Mouse (Mus musculus) liver, postnatal 0 days (tissue): ENCODE results near the gene Mlip. TPM values are rescaled to one million over a fixed set of nuclear protein-coding genes. Genes with fewer than 3 reads are reported as not detected.
"Not testable (repeated sequence)": the region's sequence is repeated elsewhere in the genome, so short reads cannot be mapped to it uniquely, and the experiment has no call there.

Source experiments
- ATAC-seq: fragments of 200-750 bp; cut with Nextera tagmentation; 2 replicates; pipeline ENCODE4 v1.8.0; 2017; ENCODE audit warnings: mild to moderate bottlenecking, moderate library complexity
- DNase-seq: peaks from one replicate; pipeline ENCODE4 v3.0.0-alpha.2; 2016
- H3K27ac ChIP-seq: fragments of 300-500 bp; sonication (generic); 2 replicates; pipeline ENCODE4 v1.5.1; 2014; ENCODE audit warnings: antibody characterized with exemption, moderate library complexity, mild to moderate bottlenecking, low read depth
- H3K27me3 ChIP-seq: fragments of 300-500 bp; sonication (generic); 2 replicates; pipeline ENCODE4 v1.6.1; 2014; ENCODE audit warnings: low read length, control low read depth, mixed read lengths; ENCODE audit not compliant: insufficient read depth
- H3K36me3 ChIP-seq: fragments of 300-500 bp; sonication (generic); replicated peaks from 2 replicates; pipeline ENCODE4 v1.6.1; 2014; ENCODE audit warnings: mild to moderate bottlenecking, control low read depth, low read length, moderate library complexity, mixed read lengths; ENCODE audit not compliant: insufficient read depth
- H3K4me1 ChIP-seq: fragments of 300-500 bp; sonication (generic); 2 replicates; pipeline ENCODE4 v1.6.1; 2014; ENCODE audit warnings: antibody characterized with exemption, mild to moderate bottlenecking, control low read depth; ENCODE audit not compliant: insufficient read depth
- H3K4me2 ChIP-seq: fragments of 300-500 bp; sonication (generic); 2 replicates; pipeline ENCODE4 v1.6.1; 2014; ENCODE audit warnings: low read depth, mild to moderate bottlenecking, low read length, moderate library complexity, mixed read lengths
- H3K4me3 ChIP-seq: fragments of 300-500 bp; sonication (generic); 2 replicates; pipeline ENCODE4 v1.5.1; 2014; ENCODE audit warnings: low read depth, low read length
- H3K9ac ChIP-seq: fragments of 300-500 bp; sonication (generic); replicated peaks from 2 replicates; pipeline ENCODE4 v1.6.1; 2014; ENCODE audit warnings: mild to moderate bottlenecking, moderate library complexity
- H3K9me3 ChIP-seq: fragments of 300-500 bp; sonication (generic); 2 replicates; pipeline ENCODE4 v1.6.1; 2016; ENCODE audit warnings: mild to moderate bottlenecking, control low read depth, low read length, mixed read lengths
- CTCF ChIP-seq: sonication (generic); IDR thresholded peaks from 2 replicates; pipeline ENCODE4 v1.5.1; 2016; ENCODE audit warnings: antibody characterized with exemption, low read depth
- EP300 ChIP-seq: IDR thresholded peaks from 2 replicates; pipeline ENCODE4 v1.6.1; 2016; ENCODE audit warnings: antibody characterized with exemption, low read depth, mild to moderate bottlenecking
- WGBS: fragments of 180-500 bp; shearing (Covaris S2); extraction: QIAGEN DNeasy Blood & Tissue Kit; methylation state at CpG from one replicate; pipeline ENCODE4 v1.1.7; 2014; ENCODE audit not compliant: insufficient replicate concordance; 5-methylcytosine and 5-hydroxymethylcytosine counted together
- polyA plus RNA-seq: library from polyadenylated mRNA; unstranded; fragments of >200 nt; fragmentation: Nextera tagmentation; extraction: Ambion mirVana; gene quantifications from 2 replicates; pipeline ENCODE4 v1.2.1, GENCODE M21; 2015

Mlip gene
- polyA plus RNA-seq, 1 experiment from 2014 or later = not detected

DNA sequence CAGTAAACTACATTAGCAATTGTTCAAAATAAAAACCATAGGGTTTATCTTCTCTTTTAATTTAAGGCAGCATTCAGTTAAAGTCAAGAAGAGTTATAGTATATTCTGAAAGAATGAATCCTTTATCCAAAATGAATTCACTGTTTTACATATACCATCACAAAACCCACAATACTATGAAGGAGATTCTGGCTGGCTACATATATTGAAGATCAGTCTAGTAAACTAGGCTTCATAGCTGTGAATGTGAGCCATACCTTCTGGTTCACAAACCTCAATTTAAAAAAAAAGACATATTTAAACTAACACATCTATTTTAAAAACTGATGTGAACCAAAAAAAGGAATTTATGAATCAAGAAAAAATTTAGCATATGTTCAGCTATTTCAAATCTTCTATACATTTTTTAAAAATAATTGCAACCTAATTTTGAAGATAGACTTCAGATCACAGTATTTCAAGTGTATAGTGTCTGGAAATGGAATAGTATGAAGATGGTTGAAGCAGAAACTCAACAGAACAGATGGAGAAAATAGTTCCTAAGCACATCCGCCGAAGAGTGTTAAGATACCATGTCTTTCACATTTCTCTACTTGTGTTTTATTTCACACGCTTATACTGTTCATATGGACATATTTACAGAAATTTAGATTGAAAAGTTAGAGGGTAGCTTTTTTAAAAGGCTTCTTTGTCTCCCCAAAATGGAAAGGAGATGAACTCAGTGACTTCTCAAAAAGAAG is 204.1 kb downstream of the Mlip start:
- 78% methylated on average over 3 of the region's 3 CpGs for WGBS
- ATAC-seq = no peak

DNA sequence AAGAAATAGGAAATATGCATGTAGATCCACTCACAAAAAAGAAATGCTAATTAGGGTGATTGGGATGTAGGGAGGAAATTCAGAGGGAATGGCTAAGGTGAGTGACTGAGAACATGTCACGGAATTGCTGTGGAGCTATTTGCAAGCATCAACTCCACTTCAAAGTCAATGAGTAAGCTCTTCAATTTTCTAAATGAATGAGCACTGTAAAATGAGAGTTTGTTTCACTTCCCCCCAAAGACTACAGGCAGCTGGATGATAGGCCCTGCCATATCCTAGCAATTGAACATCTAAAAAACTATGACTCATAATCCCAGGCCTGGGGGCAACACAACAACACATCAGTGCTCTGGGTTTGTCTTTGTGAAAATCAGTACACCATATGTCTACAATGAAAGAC is 233.0 kb downstream of the Mlip start:
- Histone ChIP-seq H3K9ac (no peak overlapping the region), H3K4me3 (no peak overlapping the region), H3K36me3 (no peaks in the 10 kb centered on the region), H3K4me1 (no peaks in the 10 kb centered on the region), H3K27ac (no peak overlapping the region), H3K9me3 (no peaks in the 10 kb centered on the region), H3K27me3 (no peaks in the 10 kb centered on the region), H3K4me2 (no peak overlapping the region)
- TF ChIP-seq CTCF = no peak
- no peak for TF ChIP-seq EP300
- no peak for ATAC-seq
- WGBS = 81% methylated on average over 1 of the region's 1 CpGs
- DNase-seq = no peak

More for the DNA sequence above, 204.1 kb downstream of the Mlip start:
- no peak overlapping the region for H3K9ac ChIP-seq
- DNase-seq = no peak
- no peaks in the 10 kb centered on the region for H3K27me3 ChIP-seq
- TF ChIP-seq CTCF = no peak
- no peak for TF ChIP-seq EP300
- no peaks in the 10 kb centered on the region for H3K4me1 ChIP-seq
- no peak overlapping the region for H3K27ac ChIP-seq
- no peaks in the 10 kb centered on the region for H3K36me3 ChIP-seq
- no peak overlapping the region for H3K4me2 ChIP-seq
- H3K9me3 ChIP-seq = no peaks in the 10 kb centered on the region
- no peak overlapping the region for H3K4me3 ChIP-seq

DNA sequence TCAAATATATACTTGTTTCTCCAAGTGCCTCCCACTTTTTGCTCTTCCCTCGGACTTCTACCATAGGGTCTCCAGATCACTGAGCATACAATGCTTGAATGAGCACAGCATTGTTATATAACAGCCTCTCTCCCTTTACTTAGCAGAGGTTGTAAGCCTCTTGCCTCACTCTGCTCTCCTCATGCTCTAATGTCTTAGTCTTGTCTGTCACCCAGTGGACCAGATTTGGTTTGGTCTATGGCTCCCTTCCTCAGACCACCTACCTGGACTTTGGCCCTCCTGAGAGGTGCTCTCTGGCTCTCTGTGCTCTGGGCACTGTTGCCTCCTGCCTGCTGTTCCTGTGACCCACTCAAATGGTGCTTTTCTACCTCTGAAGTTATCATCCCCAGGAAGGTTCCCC is 255.9 kb downstream of the Mlip start:
- ATAC-seq (no peak), DNase-seq (no peak)
- no peak overlapping the region for H3K9ac ChIP-seq

DNA sequence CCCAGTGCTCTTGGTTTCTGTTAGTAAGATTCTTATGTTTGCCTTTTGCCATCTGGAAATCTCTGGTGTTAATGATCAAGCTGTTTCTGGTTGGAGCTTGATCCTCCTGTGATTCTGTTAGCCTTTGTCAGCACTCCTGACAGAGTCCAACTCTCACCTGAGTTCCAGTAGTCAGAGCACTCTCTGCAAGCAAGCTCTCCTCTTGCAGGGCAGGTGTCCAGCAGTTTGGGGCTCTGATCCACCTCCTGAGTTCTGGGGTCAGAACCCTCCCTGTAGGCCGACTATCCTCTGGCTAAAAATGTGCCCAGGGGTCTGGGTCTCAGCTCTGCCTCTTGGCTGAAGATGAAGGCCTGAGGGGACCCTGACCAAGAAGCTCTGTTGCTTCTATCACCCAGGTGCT is 269.5 kb downstream of the Mlip start:
- H3K4me1 ChIP-seq, H3K36me3 ChIP-seq: not testable (repeated sequence)
- WGBS = 45% methylated on average over 1 of the region's 1 CpGs

More for the DNA sequence above, 255.9 kb downstream of the Mlip start:
- Histone ChIP-seq H3K4me2 (no peak overlapping the region), H3K36me3 (no peaks in the 10 kb centered on the region), H3K27ac (no peak overlapping the region), H3K4me3 (no peak overlapping the region), H3K9me3 (no peaks in the 10 kb centered on the region), H3K4me1 (no peaks in the 10 kb centered on the region), H3K27me3 (no peaks in the 10 kb centered on the region)
- WGBS = 70% methylated on average over 1 of the region's 1 CpGs
- TF ChIP-seq CTCF (no peak), EP300 (no peak)

DNA sequence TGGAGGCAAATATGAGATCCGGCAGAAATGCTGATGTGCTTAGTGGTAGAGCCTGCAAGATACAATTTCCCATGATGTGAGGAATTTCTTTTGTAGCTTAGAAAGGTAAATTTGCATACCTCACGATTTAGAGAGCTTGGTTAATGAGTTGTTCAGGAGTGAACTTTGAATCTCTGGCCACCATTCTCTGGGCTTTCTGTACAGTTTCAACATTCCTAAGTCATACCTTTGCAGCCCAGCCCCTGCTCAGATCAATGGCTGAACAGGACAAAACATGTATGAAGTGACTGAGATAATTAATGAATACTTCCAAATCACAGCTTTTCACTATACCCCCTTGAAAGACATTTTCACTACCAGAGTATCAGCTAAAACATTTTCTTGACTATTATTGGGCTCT is 281.1 kb downstream of the Mlip start:
- TF ChIP-seq CTCF (no peak), EP300 (no peak)
- H3K27ac ChIP-seq = no peak overlapping the region
- H3K9me3 ChIP-seq = no peaks in the 10 kb centered on the region
- H3K4me2 ChIP-seq = no peak overlapping the region
- DNase-seq (no peak), ATAC-seq (no peak)
- no peaks in the 10 kb centered on the region for H3K27me3 ChIP-seq
- 61% methylated on average over 2 of the region's 2 CpGs for WGBS
- no peaks in the 10 kb centered on the region for H3K4me1 ChIP-seq
- H3K4me3 ChIP-seq = no peak overlapping the region
- no peaks in the 10 kb centered on the region for H3K36me3 ChIP-seq
- H3K9ac ChIP-seq = no peak overlapping the region

More for the DNA sequence above, 269.5 kb downstream of the Mlip start:
- not testable (repeated sequence) for H3K9ac ChIP-seq, H3K9me3 ChIP-seq, H3K27ac ChIP-seq, H3K4me2 ChIP-seq, ATAC-seq, DNase-seq, H3K4me3 ChIP-seq, H3K27me3 ChIP-seq

DNA sequence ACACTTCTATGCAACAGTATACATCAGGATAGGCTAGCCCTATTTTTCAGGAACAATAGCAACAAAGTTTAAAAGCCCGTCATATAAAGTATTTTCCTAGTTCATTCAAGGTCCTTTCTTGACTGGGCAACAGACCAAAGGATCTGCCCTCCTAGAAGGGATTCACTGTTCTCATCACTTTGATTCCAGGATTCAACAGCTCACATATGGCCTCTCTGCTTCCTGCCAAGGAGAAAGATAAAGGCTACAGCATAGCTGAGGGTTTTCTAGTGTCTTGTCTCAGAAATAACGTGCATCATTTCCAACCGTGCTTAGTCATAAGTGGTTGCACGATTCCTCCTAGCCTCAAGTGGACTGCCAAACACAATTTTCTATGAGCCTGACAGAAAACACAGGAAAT is 296.2 kb downstream of the Mlip start:
- ATAC-seq (no peak), DNase-seq (no peak)
- Histone ChIP-seq H3K27me3 (no peaks in the 10 kb centered on the region), H3K27ac (no peak overlapping the region), H3K4me1 (no peaks in the 10 kb centered on the region), H3K4me2 (no peak overlapping the region), H3K9me3 (no peaks in the 10 kb centered on the region), H3K9ac (no peak overlapping the region), H3K36me3 (no peaks in the 10 kb centered on the region), H3K4me3 (no peak overlapping the region)
- no peak for TF ChIP-seq CTCF
- TF ChIP-seq EP300 = no peak
- WGBS = 51% methylated on average over 4 of the region's 4 CpGs
